Mouse (Mus musculus): ENCODE data around the gene Prkacb. TPM values are rescaled to one million over a fixed set of nuclear protein-coding genes. Genes with fewer than 3 reads are reported as not detected.
"Not testable (repeated sequence)": the region's sequence is repeated elsewhere in the genome, so short reads cannot be mapped to it uniquely, and the experiment has no call there.

Gene Prkacb
- polyA plus RNA-seq, 1 experiment from 2014 or later, result 50.0 TPM

GRCm38 (mm10) chr3:146741158-146741557 is 71.6 kb downstream of the Prkacb start:
- WGBS, result 83% methylated on average over 5 of the region's 5 CpGs
- Histone ChIP-seq H3K27me3 (ENCODE audit: insufficient read depth, poor library complexity, severe bottlenecking) (no peaks in the 10 kb centered on the region), H3K9me3 (no peaks in the 10 kb centered on the region), H3K4me1 (peaks cover 3% of the 10 kb centered on the region; the same call in 1 of the 2 replicates), H3K4me3 (no peak overlapping the region), H3K36me3 (peaks cover 59% of the 10 kb centered on the region), H3K27ac (no peak overlapping the region)
- no peak for DNase-seq (ENCODE audit: low spot score)

GRCm38 (mm10) chr3:146736186-146736585 is 76.6 kb downstream of the Prkacb start:
- 88% methylated on average over 6 of the region's 6 CpGs for WGBS
- H3K9me3 ChIP-seq, result not testable (repeated sequence)

GRCm38 (mm10) chr3:146735657-146736056 is 77.1 kb downstream of the Prkacb start:
- H3K9me3 ChIP-seq, result no peaks in the 10 kb centered on the region

More at GRCm38 (mm10) chr3:146736186-146736585, 76.6 kb downstream of the Prkacb start:
- Histone ChIP-seq H3K27ac (peak overlapping the region; percentile 44; the same call in 1 of the 2 replicates), H3K36me3 (peaks cover 50% of the 10 kb centered on the region), H3K4me1 (peaks cover 31% of the 10 kb centered on the region)
- DNase-seq (ENCODE audit: low spot score); H3K27me3 ChIP-seq (ENCODE audit: insufficient read depth, poor library complexity, severe bottlenecking); H3K4me3 ChIP-seq: not testable (repeated sequence)

GRCm38 (mm10) chr3:146734907-146735629 is 77.7 kb downstream of the Prkacb start:
- Histone ChIP-seq H3K4me3 (no peak overlapping the region), H3K27ac (peak overlapping the region; percentile 44; the same call in 1 of the 2 replicates), H3K4me1 (peaks cover 30% of the 10 kb centered on the region), H3K27me3 (ENCODE audit: insufficient read depth, poor library complexity, severe bottlenecking) (no peaks in the 10 kb centered on the region), H3K9me3 (no peaks in the 10 kb centered on the region), H3K36me3 (peaks cover 46% of the 10 kb centered on the region)
- 41% methylated on average over 9 of the region's 9 CpGs for WGBS
- no peak for DNase-seq (ENCODE audit: low spot score)

More at GRCm38 (mm10) chr3:146735657-146736056, 77.1 kb downstream of the Prkacb start:
- Histone ChIP-seq H3K27ac (peak overlapping the region; percentile 44; the same call in 1 of the 2 replicates), H3K4me1 (peaks cover 30% of the 10 kb centered on the region), H3K4me3 (no peak overlapping the region), H3K36me3 (peaks cover 46% of the 10 kb centered on the region), H3K27me3 (ENCODE audit: insufficient read depth, poor library complexity, severe bottlenecking) (no peaks in the 10 kb centered on the region)
- DNase-seq (ENCODE audit: low spot score), result no peak
- WGBS, result 37% methylated on average over 3 of the region's 3 CpGs

- Histone ChIP-seq H3K36me3 (peaks cover 35% of the 10 kb centered on the region), H3K27ac (0 out of 2 replicates have a peak overlapping the region, but pooled peaks have one; percentile 17)
These were observed 81.3 kb downstream of the Prkacb start for GRCm38 (mm10) chr3:146731499-146731898.

GRCm38 (mm10) chr3:146723037-146723436 is 89.8 kb downstream of the Prkacb start:
- WGBS, result 62% methylated on average over 3 of the region's 3 CpGs
- DNase-seq (ENCODE audit: low spot score), result no peak

More at GRCm38 (mm10) chr3:146731499-146731898, 81.3 kb downstream of the Prkacb start:
- peaks cover 33% of the 10 kb centered on the region for H3K4me1 ChIP-seq
- WGBS, result 75% methylated on average over 11 of the region's 11 CpGs
- no peak overlapping the region for H3K4me3 ChIP-seq
- DNase-seq (ENCODE audit: low spot score), result no peak
- H3K9me3 ChIP-seq, result no peaks in the 10 kb centered on the region
- no peaks in the 10 kb centered on the region for H3K27me3 ChIP-seq (ENCODE audit: insufficient read depth, poor library complexity, severe bottlenecking)

GRCm38 (mm10) chr3:146719696-146720095 is 93.1 kb downstream of the Prkacb start:
- 71% methylated on average over 4 of the region's 4 CpGs for WGBS
- Histone ChIP-seq H3K4me1 (peaks cover 4% of the 10 kb centered on the region; the same call in 1 of the 2 replicates), H3K27me3 (ENCODE audit: insufficient read depth, poor library complexity, severe bottlenecking) (no peaks in the 10 kb centered on the region), H3K4me3 (no peak overlapping the region), H3K36me3 (no peaks in the 10 kb centered on the region), H3K27ac (no peak overlapping the region), H3K9me3 (no peaks in the 10 kb centered on the region)
- no peak for DNase-seq (ENCODE audit: low spot score)

More at GRCm38 (mm10) chr3:146723037-146723436, 89.8 kb downstream of the Prkacb start:
- Histone ChIP-seq H3K4me3 (no peak overlapping the region), H3K4me1 (peaks cover 7% of the 10 kb centered on the region; the same call in 1 of the 2 replicates), H3K9me3 (no peaks in the 10 kb centered on the region; the same call in 1 of the 2 replicates), H3K27ac (no peak overlapping the region), H3K36me3 (peaks cover 27% of the 10 kb centered on the region), H3K27me3 (ENCODE audit: insufficient read depth, poor library complexity, severe bottlenecking) (no peaks in the 10 kb centered on the region)

GRCm38 (mm10) chr3:146718251-146718650 is 94.5 kb downstream of the Prkacb start:
- Histone ChIP-seq H3K36me3 (no peaks in the 10 kb centered on the region), H3K27me3 (ENCODE audit: insufficient read depth, poor library complexity, severe bottlenecking) (no peaks in the 10 kb centered on the region), H3K27ac (no peak overlapping the region), H3K9me3 (no peaks in the 10 kb centered on the region), H3K4me1 (peaks cover 4% of the 10 kb centered on the region; the same call in 1 of the 2 replicates), H3K4me3 (no peak overlapping the region)
- 78% methylated on average over 5 of the region's 5 CpGs for WGBS
- DNase-seq (ENCODE audit: low spot score), result no peak

GRCm38 (mm10) chr3:146712305-146712704 is 100.5 kb downstream of the Prkacb start:
- H3K36me3 ChIP-seq, result no peaks in the 10 kb centered on the region
- no peak for DNase-seq (ENCODE audit: low spot score)
- no peak overlapping the region for H3K27ac ChIP-seq
- no peak overlapping the region for H3K4me3 ChIP-seq
- WGBS, result 80% methylated on average over 7 of the region's 7 CpGs
- no peaks in the 10 kb centered on the region for H3K27me3 ChIP-seq (ENCODE audit: insufficient read depth, poor library complexity, severe bottlenecking)
- H3K9me3 ChIP-seq, result no peaks in the 10 kb centered on the region
- H3K4me1 ChIP-seq, result peaks cover 6% of the 10 kb centered on the region

GRCm38 (mm10) chr3:146711559-146711958 is 101.2 kb downstream of the Prkacb start:
- H3K4me1 ChIP-seq, result peaks cover 6% of the 10 kb centered on the region
- H3K27me3 ChIP-seq (ENCODE audit: insufficient read depth, poor library complexity, severe bottlenecking), result no peaks in the 10 kb centered on the region
- no peak overlapping the region for H3K27ac ChIP-seq
- no peaks in the 10 kb centered on the region for H3K9me3 ChIP-seq
- H3K36me3 ChIP-seq, result no peaks in the 10 kb centered on the region
- 63% methylated on average over 6 of the region's 6 CpGs for WGBS
- H3K4me3 ChIP-seq, result no peak overlapping the region
- DNase-seq (ENCODE audit: low spot score), result no peak

- H3K9me3 ChIP-seq, result no peaks in the 10 kb centered on the region
- H3K27ac ChIP-seq, result no peak overlapping the region
- H3K4me3 ChIP-seq, result no peak overlapping the region
- H3K4me1 ChIP-seq, result peaks cover 6% of the 10 kb centered on the region
- DNase-seq (ENCODE audit: low spot score), result no peak
- H3K27me3 ChIP-seq (ENCODE audit: insufficient read depth, poor library complexity, severe bottlenecking), result no peaks in the 10 kb centered on the region
- WGBS, result 80% methylated on average over 7 of the region's 7 CpGs
- no peaks in the 10 kb centered on the region for H3K36me3 ChIP-seq
These were observed 101.7 kb downstream of the Prkacb start for GRCm38 (mm10) chr3:146711084-146711483.

- 56% methylated on average over 1 of the region's 1 CpGs for WGBS
- Histone ChIP-seq H3K27me3 (ENCODE audit: insufficient read depth, poor library complexity, severe bottlenecking) (no peaks in the 10 kb centered on the region), H3K4me1 (peaks cover 6% of the 10 kb centered on the region), H3K9me3 (no peaks in the 10 kb centered on the region), H3K27ac (no peak overlapping the region), H3K36me3 (no peaks in the 10 kb centered on the region), H3K4me3 (no peak overlapping the region)
- DNase-seq (ENCODE audit: low spot score), result no peak
These were observed 103.7 kb downstream of the Prkacb start for GRCm38 (mm10) chr3:146709086-146709485.

GRCm38 (mm10) chr3:146708381-146708780 is 104.4 kb downstream of the Prkacb start:
- no peak overlapping the region for H3K4me3 ChIP-seq
- no peak overlapping the region for H3K27ac ChIP-seq
- 67% methylated on average over 3 of the region's 3 CpGs for WGBS
- H3K27me3 ChIP-seq (ENCODE audit: insufficient read depth, poor library complexity, severe bottlenecking), result no peaks in the 10 kb centered on the region
- H3K9me3 ChIP-seq, result no peaks in the 10 kb centered on the region
- peaks cover 6% of the 10 kb centered on the region for H3K4me1 ChIP-seq
- no peak for DNase-seq (ENCODE audit: low spot score)
- no peaks in the 10 kb centered on the region for H3K36me3 ChIP-seq

Data from heart, embryonic 10.5 days (tissue).